Mouse (Mus musculus) brain, embryonic 14.5 days (tissue): ENCODE results near the gene Hrc. TPM values are rescaled to one million over a fixed set of nuclear protein-coding genes. Genes with fewer than 3 reads are reported as not detected.
A peak's percentile ranks its signal among the peaks of the same experiment; 100 is the strongest.
"Not testable (repeated sequence)": the region's sequence is repeated elsewhere in the genome, so short reads cannot be mapped to it uniquely, and the experiment has no call there.

Experiments used
- DNase-seq: peaks from one replicate; pipeline ENCODE4 v3.0.0-alpha.2; 2011; ENCODE audit warnings: low read depth
- CTCF ChIP-seq: fragments of 200-500 bp; IDR thresholded peaks from 2 replicates; pipeline ENCODE4 v1.5.1; 2012; ENCODE audit warnings: inconsistent platforms, mild to moderate bottlenecking, moderate library complexity, borderline replicate concordance; ENCODE audit not compliant: insufficient read depth, insufficient read length; ENCODE audit errors: extremely low read depth
- POLR2A ChIP-seq: fragments of 200-500 bp; IDR thresholded peaks from 2 replicates; pipeline ENCODE4 v1.6.1; 2012; ENCODE audit warnings: mild to moderate bottlenecking, inconsistent platforms, borderline replicate concordance; ENCODE audit not compliant: poor library complexity, insufficient read depth, insufficient read length, severe bottlenecking; ENCODE audit errors: extremely low read depth
- polyA plus RNA-seq: library from polyadenylated mRNA; depleted of rRNA; stranded (reverse); fragments of >200 nt; gene quantifications from 2 replicates; pipeline ENCODE4 v1.2.3, GENCODE M21; 2012

Gene Hrc
- polyA plus RNA-seq, 1 experiment: 1.3 TPM

DNA sequence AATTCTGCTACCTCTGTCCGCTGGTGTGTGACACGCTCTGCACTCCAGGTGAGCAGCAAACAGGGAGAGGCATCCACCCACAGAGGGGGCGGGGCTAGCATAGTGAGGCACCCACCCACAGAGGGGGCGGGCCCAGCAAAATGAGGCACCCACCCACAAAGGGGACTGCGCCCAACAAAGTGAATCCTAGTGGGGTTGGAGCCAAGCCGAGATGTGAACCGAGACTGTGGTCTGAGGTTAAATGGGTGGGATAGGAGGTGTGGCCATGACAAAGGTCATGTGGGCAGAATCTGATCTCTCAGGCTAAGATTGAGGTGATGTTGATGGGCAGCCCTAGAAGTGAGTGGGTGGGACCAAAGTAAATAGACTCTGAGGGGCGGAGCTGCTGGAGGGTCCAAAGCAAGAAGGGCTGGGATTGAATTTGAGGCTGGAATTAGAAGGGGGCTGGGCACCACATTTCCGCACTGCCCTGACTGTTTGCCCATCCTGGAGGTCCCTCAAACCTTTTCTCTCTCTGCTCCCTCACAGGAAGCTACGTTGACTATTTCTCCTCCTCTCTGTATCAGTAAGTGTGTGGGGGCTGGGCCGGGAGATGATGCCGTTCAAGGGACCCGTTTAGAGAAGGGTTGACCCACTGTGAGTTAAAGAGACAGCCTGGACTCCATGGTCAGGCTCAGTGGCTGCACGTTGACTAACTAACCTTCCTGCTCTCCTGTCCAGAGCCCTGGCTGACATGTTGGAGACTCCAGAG is 3.2 kb downstream of the Hrc start:
- TF ChIP-seq CTCF (no peak), POLR2A (no peak)
- peak; percentile 23 for DNase-seq

GRCm38 (mm10) chr7:45339410-45340065 is 4.4 kb downstream of the Hrc start:
- DNase-seq: peak; percentile 93
- peak; percentile 44; the same call in 1 of the 2 replicates for TF ChIP-seq CTCF
- peak; percentile 16; the same call in 1 of the 2 replicates for TF ChIP-seq POLR2A

GRCm38 (mm10) chr7:45340066-45340442 is 5.0 kb downstream of the Hrc start:
- no peak for TF ChIP-seq POLR2A
- no peak for TF ChIP-seq CTCF
- DNase-seq: no peak

DNA sequence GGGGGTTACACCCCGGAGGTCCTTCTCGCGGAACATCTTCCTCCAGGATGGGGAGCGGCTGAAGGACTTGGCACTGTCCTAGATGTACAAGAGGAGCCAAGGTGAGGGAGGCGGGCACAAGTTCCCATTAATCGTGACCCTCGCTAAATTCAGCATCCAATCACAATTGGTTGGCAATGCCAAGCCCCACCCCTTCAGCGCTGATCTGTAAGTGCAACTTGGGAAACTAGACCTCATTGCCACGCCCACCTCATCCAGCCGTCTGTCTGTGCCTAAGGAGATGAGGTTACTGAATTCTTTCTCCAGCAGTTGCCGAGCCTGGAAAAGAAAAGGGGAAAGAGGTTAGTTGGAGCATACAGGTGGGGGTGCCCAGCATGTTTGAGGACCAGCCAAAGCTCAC is 5.6 kb downstream of the Hrc start:
- peak; percentile 79 for DNase-seq

GRCm38 (mm10) chr7:45341303-45341702 is 6.2 kb downstream of the Hrc start:
- peak; percentile 78 for DNase-seq
- peak; percentile 49; the same call in 1 of the 2 replicates for TF ChIP-seq CTCF
- TF ChIP-seq POLR2A: no peak

More for the DNA sequence above, 5.6 kb downstream of the Hrc start:
- no peak for TF ChIP-seq CTCF
- TF ChIP-seq POLR2A: no peak

GRCm38 (mm10) chr7:45342081-45342480 is 7.0 kb downstream of the Hrc start:
- no peak for DNase-seq
- TF ChIP-seq POLR2A: no peak
- no peak for TF ChIP-seq CTCF

GRCm38 (mm10) chr7:45343543-45343942 is 8.5 kb downstream of the Hrc start:
- DNase-seq: no peak
- peak; percentile 28; the same call in 1 of the 2 replicates for TF ChIP-seq CTCF
- no peak for TF ChIP-seq POLR2A

DNA sequence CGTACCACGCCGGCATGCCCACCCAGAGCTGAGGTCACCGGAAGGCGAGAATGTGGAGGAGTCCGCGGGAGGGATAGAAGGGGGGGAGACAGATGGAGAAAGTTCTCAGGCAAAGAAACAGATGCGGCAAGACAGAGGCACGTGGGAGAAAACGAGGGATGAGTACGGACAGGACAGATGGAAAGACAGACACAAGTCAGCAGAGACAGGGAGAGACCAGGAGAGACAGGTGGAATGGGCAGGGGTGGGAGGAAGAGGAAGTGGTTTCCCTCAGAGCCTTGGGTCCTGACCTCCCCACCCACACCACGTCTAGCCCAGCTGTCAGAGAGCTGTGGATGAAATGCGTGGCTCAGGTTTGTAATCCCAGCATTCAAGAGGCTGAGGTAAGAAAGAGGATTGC is 11.8 kb downstream of the Hrc start:
- no peak for TF ChIP-seq POLR2A
- TF ChIP-seq CTCF: no peak
- no peak for DNase-seq

- TF ChIP-seq POLR2A (no peak), CTCF (no peak)
- no peak for DNase-seq
Observed at GRCm38 (mm10) chr7:45353041-45353440, 18.0 kb downstream of the Hrc start.

- TF ChIP-seq POLR2A (no peak), CTCF (no peak)
- DNase-seq: no peak
Observed at GRCm38 (mm10) chr7:45355318-45356020, 20.4 kb downstream of the Hrc start.

DNA sequence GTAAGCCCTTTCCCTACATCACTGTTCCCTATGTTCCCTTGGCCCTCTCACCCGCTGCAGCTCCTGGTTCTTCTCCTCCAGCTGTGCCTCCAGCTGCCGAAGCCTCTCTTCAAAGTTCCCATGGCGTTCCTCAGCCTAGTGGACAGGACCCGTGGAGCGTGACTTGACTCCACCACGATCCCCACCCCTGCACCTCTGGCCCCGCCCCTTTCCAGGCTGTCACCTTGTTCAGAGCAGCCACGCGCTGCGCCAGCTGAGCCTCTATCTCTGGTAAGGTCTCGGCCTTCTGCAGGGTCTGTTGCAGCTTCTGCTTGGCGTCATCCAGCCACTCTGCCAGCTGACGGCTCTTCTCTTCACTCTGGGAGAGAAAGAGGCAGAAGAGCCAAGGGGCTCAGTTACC is 21.0 kb downstream of the Hrc start:
- TF ChIP-seq CTCF (no peak), POLR2A (no peak)
- no peak for DNase-seq

GRCm38 (mm10) chr7:45359081-45359480 is 24.0 kb downstream of the Hrc start:
- not testable (repeated sequence) for DNase-seq
